Mouse (Mus musculus) gastrocnemius, postnatal 14 days (tissue): ENCODE results near the gene Rnf150. TPM values are rescaled to one million over a fixed set of nuclear protein-coding genes. Genes with fewer than 3 reads are reported as not detected.

ENCODE experiments used
- DNase-seq: peaks from one replicate; pipeline ENCODE4 v3.0.0; 2021; ENCODE audit warnings: mixed read lengths
- intact Hi-C: fragments of 180-260 bp; cut with DNase I; formaldehyde crosslinking; loops from one replicate; pipeline ENCODE4 v1.15.1; 2025; ENCODE audit warnings: low total_unique reads
- total RNA-seq, 2 experiments: library from RNA; stranded (reverse); gene quantifications; 2 replicates each; pipeline ENCODE4 v1.2.3; 2021

Rnf150 gene
- total RNA-seq, 2 experiments from 2014 or later: 12.1 to 13.1 TPM

DNA sequence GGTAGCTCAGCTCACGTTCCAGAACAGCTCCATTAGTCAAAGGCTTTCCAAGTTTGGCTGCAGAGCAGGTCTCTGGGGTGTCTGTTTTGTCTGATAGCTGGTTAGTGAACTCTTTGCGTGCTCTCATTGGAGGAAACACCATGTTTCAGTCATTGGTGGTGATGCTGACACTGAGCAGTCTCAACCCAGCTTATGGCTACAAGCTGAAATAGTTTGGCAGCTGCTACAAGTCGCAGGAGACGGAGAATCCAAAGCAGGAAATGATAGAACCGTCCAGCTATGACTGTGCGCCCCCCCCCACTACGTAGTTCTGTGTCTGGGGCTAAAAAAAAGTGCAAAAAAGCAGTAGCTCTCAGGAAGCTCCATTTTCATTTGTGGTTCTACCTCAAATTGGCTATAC, 12.0 kb downstream of the Rnf150 start:
- DNase-seq: no peak

DNA sequence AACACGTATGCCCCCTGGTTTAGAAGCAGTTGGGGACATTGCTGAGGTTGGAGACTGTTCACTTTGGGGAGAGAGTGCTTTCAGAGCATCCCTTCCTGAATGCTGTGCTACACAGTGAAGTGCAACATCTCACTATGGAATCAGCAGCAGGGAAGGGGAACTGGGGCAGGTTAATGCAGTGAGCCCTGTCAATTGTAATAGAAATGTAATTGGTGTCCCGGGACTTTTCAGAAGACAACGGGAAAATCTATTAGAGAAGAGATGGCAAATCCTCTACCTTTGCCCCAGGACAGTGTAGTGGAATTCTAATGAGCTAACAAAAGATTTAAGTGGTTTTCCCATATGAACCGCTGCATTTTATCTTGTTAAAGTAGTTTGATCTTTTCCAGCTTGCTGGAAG, 21.3 kb downstream of the Rnf150 start:
- intact Hi-C loops: no loop called here
- no peak for DNase-seq

More for the DNA sequence above, 12.0 kb downstream of the Rnf150 start:
- intact Hi-C loops: no loop called here

DNA sequence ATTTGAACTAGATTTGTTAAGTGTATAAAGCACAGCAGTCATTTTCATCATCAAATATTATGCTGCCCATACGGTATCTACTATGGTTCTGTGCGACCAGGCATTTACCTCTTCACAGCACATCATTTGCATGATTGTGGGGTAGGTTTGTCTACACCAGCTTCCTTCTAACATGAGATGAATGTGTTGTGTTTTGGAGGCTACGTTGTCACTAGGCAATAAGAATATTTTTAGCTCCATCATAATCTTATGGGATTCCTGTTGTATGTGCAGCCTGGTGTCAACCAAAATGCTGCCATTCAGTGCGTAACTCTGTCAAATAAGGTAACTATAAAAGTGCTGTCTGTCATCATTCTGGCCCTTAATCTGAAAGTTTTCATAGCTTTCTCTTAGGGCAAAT, 24.1 kb downstream of the Rnf150 start:
- no peak for DNase-seq

DNA sequence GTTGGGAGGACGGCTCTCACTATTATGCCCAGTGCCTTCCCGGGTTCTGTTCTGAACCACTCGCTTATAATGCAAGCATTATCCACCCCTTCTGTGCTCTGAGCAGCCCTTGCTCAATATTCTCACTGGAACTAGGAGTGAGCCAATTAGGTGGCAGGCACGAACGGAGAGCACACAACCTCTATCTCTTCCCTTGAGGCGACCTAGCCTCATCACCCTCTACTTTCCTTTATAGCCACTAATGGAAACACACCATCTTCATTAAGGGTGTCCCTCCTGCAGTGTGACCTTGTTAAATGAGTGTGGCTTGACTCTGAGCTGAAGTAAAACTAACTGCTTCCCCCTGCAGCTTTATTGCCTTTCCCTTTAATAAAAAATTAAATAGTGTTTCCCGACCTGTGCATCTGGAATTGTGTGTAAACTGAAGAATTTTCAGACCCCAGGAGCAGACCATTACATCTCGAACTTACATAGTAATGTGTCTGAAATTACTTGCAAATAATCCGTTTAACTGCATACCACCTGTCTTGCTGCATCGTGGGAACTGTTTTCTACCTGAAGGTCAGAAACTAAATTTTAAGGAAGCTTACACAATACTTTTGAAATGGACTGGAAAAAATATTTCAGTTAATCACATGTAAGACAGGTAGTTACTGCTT, 26.0 kb downstream of the Rnf150 start:
- DNase-seq: no peak

More for the DNA sequence above, 24.1 kb downstream of the Rnf150 start:
- intact Hi-C loops: no loop called here

DNA sequence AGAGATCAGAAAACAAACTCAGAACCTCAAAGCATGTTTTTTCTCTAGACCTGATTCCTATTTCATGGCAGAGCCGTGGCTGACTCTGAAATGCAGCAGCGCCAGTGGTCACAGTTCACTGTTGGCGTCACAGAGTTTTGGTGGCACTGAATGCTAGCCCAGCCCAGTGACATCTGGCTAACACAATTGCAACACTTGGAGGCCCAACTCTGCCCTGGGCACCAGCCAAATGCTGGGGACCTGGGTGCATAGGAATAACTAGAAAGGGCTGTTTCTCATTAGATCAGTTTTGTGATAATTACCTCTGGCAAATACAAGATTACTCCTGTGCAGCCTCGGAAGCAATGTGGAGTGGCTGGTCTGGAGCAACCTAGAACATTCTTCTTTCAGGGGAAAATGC, 31.9 kb downstream of the Rnf150 start:
- DNase-seq: no peak
- intact Hi-C loops: no loop called here

More for the DNA sequence above, 26.0 kb downstream of the Rnf150 start:
- intact Hi-C loops: no loop called here

DNA sequence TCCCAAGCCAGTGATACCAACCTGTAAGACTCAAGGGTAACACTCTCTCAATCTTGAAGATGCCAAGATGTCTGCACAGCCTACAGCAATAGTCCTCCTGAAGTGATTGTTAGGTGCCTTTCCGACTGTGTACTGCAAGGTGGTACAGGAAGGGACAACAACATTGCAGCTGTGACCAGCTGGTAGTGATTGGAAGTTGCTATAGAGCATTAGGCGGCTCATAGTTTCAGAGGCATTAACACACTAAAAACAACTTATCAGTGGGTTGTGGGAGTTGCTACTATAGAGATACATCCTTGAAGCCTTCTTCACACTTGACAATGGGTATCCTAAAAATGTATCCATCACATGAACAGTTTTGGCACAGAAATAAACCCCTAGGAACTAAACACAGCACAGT, 33.6 kb downstream of the Rnf150 start:
- intact Hi-C loops: no loop called here
- DNase-seq: no peak

DNA sequence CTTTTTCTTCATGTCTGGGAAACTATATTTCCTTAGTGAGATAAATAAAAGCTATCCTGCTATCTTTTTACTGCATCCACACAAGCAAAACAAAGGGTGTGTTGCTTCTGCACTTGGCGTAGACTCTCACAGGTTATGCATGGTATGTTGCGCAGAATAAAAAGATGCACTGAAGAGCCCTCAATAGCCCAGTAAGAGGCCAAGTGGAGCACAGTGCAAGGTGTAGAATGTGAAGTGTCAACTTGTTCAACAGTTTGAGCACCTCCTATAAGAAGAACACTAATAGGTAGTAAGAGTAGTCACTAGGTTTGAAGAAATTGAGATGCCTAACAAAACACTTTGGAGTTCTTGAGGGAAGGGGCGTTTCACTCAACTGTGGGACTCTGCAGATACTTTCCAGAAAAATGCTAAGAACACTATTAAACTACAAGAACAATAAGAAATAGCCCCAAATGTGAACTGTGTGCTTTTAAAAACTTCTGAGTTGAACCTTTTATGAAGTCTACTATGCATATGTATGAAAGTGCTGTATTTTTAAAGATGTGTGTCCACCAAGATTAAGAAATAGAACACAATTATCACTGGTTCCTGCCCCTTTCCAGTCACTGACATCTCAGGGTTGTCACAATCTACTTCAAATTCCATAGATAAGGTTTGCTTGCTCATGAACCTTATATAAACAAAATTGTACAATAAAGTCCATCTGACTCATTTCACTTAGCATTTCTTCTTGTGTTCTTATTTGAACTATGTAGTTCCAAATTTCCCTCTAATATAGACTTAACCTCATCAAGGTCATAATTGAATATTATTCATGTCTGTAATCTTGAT, 34.7 kb downstream of the Rnf150 start:
- intact Hi-C loops: no loop called here
- no peak for DNase-seq

DNA sequence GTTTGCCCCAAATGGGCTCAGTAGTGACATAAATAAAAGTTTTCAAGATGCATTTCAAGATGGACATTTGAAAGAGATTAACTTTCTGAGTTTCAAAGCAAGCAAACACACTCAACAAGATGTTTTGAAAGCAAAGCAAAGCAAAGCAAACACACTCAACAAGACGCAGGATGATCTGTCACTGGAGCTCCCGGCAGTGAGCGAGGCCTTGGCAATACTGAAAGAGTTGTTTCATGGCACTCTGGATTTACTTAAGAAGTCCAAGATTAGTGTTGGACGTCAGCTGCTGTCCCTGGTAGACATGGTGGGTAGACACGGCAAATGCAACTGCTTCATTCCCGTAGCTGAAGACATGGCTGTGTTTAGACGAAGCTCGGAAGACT, 35.3 kb downstream of the Rnf150 start:
- DNase-seq: no peak
- intact Hi-C loops: no loop called here

DNA sequence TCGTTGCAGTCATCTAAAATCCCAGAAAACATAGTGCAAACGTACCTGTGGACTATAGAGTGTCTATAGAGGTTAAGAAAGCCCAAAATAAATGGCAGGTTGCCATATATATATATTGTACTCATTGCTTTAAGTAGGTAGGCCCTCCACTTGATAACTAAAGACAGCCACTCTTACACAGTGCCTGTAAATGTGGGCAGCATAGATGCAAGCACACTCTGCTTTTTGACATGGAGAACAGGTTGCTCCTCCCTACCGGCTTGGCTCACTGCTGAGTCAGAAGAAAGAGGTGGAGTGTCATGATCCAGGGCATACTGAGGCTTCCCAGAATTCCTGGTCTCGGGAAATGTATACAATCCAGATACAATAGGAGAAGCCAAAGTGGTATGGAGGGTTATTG, 37.8 kb downstream of the Rnf150 start:
- intact Hi-C loops: no loop called here
- no peak for DNase-seq

DNA sequence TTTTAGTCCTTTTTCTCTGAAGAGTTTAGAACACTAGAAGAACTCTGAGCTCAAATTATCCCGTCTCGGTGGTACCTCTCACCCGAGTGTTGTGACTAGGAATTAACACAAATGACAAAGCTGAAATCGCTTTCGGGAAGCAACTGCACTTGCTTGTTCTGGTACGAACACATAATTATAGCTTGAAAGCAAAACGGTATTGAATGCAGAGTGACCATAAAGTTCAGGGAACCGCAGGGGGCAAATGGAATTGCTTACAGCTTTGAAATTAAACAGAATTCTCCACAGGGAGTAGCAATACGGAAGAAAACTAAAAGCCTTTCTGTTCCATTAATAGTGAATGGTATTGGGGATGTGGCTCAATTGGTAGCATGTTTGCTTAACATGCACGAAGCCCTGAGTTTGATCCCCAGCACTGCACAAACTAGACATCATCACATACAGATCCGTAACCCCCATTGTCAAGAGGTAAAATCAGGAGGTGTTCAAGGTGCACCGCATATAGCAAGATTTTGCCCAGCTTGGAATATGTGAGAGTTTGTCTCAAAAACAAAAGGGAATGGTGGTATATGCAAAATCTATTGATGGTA, 38.5 kb downstream of the Rnf150 start:
- intact Hi-C loops: no loop called here
- DNase-seq: no peak

DNA sequence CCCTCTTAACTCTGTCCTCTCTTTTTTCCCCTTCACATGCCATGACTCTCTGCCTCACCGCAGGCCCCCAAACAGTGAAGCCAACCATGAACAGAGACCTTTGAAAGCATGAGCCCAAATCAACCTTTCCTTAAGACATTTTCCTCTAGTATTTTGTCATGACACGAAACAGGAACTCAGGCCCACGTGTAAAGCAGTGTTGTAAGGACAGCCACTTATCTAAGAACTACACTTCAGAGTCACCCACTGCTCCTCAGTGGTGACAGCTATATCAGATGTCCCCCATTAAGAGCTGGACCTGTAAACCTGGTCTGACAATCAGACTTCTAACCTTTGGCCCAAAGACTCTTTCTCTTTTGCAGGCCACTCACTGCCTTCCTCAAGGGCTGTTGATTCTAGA, 40.3 kb downstream of the Rnf150 start:
- no peak for DNase-seq
- intact Hi-C loops: no loop called here

DNA sequence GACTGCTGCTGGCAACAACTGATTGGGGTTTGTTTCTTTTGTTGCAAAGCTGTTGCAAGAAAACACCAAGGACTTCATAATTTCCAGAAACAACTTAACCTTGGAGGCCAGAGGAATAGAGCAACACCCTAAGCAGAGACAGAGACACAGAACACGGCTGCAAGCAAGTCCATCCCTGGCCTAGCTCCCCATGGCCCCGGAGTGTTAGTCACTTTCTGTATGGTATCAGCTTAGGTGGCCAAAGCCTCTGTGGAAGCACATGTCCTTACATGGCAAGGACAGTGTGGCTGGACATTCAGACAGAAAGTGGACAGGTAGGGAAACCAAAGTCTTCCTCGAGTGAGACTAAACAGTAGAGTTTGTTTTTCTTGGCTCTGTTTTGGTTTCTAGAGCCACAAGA, 44.1 kb downstream of the Rnf150 start:
- intact Hi-C loops: no loop called here
- no peak for DNase-seq

DNA sequence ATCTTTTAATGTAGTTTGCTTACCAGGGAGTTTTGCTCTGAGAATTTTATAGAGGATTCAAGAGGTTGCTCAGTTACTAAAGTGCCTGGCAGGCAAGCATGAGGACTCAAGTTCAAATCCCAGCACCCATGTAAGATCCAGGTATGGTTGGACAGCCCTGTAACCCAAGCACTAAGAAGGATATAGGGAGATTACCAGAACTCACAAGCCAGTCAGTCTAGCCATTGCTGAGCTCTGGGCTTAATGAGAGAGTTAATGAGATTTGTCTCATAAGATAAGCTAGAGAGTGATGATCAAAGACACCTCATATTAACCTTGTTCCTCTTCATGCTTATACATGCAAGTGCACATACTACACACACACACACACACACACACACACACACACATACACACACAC, 48.3 kb downstream of the Rnf150 start:
- no peak for DNase-seq
- intact Hi-C loops: no loop called here

DNA sequence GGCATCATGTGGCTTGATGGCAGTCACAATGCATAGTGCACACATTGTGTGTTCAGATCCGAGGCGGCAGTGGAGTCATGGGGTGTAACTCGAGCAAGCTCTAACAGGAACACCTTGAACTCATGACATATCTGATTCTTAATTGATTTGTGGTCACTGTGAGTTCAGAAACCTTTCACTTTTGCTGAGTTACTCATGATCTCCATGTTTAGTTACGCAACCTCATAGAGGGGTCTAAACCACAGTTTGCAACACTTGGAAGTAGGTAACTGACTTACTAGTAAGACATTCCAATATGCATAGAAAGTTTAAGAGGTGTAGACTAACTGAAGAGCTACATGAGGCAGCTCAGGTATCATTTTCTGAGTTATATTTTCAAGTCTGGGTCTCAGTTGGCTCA, 49.1 kb downstream of the Rnf150 start:
- intact Hi-C loops: no loop called here
- DNase-seq: no peak

DNA sequence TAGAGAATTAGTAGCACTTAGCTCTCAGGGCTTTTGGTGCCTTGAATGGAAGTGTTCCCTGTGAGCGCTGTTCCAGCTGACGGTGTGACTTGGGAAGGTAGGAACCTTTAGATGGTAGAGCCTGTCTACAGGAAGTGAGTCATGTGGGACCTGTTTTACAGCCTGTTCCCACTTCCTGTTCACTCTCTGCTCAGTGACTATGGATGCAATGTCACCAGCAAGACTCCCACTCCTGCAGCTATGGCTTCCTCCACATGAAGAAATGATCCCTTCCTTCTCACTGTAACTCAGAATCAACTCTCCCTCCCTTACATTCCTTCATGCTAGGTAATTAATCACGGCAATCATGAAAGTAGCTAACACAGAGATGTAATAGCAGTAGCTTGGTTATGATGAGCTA, 51.4 kb downstream of the Rnf150 start:
- no peak for DNase-seq
- intact Hi-C loops: no loop called here

DNA sequence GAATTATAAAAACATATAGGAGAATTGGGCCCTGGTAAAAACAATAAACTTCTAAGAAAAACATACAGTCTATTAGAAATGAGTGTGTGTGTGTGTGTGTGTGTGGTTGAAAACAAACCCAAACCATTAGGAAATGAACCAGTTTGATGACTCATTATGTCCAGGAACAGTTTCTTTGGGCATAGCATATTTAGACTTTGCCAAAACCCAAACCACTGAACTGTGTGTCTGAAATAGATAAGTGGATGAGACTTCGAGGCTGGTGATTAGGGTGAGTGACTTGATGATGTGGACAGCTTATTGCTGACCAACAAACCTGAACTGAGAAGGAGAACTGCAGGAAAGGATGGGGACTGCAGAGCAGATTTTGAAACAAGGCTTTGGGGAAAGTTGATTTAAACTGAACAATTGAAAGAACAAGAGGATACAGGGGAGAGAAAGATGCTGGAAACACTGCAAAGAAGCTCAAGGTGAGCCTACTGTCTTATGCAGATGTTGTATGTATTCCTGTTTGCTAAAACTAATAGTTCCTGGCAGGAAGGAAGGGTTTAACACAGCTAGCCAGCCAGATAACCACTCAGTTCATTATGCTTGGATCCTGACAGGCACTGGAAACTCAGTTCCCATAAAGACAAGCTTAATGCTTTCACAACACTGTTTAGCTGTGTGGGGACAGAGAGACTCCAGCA, 53.8 kb downstream of the Rnf150 start:
- intact Hi-C loops: no loop called here
- DNase-seq: no peak

DNA sequence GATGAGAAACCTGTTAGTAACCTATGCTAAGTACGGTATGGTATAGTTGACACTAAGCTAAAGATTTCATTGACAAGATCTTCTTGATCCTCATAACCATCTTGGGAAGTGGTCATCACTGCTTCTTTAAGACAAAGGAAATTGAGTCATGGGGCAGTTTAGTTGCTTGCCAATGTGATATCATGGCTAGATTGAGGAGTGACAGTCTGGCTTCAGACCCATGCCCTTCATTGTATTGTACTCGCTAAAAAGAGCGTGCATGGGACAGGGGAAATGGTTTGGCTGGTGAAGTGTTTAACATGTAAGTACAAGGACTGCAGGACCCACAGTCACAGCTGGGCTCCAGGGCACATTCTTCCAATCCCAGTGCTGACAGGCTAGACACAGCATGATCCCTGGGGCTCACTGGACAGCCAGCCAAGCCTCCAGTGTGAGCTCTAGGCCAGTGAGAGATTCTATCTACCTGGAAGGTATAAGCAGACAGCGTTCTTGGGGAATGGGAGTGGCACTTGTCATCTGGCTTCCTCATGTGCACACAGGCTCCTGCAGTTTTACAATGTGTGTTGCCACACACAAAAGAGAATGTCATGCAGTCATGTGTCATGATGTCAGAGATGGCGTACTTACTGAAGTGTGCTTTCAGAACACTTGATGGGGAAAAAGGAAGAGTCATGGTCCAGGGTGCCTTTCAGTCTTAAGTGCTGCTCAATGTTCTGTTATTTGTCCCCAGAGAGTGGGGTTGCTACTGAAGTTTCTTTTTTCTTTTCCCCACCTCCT, 54.6 kb downstream of the Rnf150 start:
- intact Hi-C loops: no loop called here
- no peak for DNase-seq

DNA sequence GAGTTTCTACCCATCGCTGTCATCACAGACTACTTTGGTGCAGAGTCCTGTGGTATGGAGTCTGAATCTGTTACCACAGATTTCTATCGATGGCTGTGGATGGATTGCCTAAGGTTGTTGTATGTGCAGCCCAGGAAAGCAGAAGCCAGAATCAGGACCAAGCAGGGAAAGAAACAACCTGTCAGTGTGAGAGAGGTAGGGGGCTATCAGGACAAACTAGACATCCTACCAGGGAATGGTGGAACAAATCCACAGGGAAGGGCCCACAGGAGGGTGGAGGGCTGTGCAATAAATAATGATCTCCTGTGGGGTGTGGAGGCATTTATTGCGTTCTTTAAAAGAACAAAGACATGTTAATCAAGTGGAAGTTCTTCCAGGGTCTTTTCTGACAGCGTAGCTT, 56.5 kb downstream of the Rnf150 start:
- DNase-seq: no peak
- intact Hi-C loops: no loop called here

DNA sequence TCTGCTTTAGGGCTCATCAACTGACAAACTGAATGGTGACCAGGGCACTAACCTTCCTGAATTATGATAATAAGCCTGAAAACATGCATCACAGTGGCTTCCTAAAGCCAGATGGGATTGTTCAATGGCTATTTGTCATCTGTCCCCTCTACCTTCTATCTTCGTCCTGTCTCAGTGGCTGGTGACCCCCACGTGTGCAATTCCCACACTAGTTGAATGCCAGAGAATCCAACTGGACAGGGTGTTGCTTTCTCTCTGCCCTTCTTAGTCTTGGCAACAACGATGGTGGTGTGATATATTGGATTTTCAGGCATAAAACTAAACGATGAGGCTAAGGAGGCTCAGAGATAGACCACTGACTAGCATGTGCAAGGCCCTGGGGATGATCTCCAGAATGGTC, 57.0 kb downstream of the Rnf150 start:
- intact Hi-C loops: no loop called here
- no peak for DNase-seq

DNA sequence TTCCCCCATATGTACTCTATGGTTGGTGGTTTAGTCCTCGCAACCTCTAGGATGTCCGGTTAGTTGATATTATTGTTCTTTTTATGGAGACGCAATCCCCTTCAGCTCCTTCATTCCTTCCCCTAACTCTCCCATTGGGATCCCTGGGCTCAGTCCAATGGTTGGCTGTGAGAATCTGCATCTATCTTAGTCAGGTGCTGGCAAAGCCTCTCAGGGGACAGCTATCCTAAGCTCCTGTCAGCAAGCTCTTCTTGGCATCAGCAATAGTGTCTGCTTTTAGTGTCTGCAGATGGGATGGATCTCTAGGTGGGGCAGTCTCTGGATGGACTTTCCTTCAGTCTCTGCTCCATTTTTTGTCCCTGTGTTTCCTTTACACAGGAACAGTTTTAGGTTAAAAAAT, 62.1 kb downstream of the Rnf150 start:
- DNase-seq: no peak
- intact Hi-C loops: no loop called here
